Mouse (Mus musculus) liver, adult 2 months (tissue): ENCODE data around the gene Zbtb49.

Experiments
- CTCF ChIP-seq: fragments of 200-500 bp; IDR thresholded peaks from 2 replicates; pipeline ENCODE4 v1.5.1; 2011; ENCODE audit warnings: low read depth, low read length, control low read depth
- POLR2A ChIP-seq: fragments of 200-500 bp; IDR thresholded peaks from 2 replicates; pipeline ENCODE4 v1.6.1; 2011; ENCODE audit warnings: low read length, control low read depth; ENCODE audit not compliant: insufficient read depth; ENCODE audit errors: extremely low read depth

- TF ChIP-seq CTCF (peak; percentile 97), POLR2A (no peak)
These were observed 22.8 kb downstream of the Zbtb49 start for GRCm38 (mm10) chr5:38197482-38197823.
